Mouse (Mus musculus): ENCODE measurements around the gene Dis3l2.

Dis3l2 gene

DNA sequence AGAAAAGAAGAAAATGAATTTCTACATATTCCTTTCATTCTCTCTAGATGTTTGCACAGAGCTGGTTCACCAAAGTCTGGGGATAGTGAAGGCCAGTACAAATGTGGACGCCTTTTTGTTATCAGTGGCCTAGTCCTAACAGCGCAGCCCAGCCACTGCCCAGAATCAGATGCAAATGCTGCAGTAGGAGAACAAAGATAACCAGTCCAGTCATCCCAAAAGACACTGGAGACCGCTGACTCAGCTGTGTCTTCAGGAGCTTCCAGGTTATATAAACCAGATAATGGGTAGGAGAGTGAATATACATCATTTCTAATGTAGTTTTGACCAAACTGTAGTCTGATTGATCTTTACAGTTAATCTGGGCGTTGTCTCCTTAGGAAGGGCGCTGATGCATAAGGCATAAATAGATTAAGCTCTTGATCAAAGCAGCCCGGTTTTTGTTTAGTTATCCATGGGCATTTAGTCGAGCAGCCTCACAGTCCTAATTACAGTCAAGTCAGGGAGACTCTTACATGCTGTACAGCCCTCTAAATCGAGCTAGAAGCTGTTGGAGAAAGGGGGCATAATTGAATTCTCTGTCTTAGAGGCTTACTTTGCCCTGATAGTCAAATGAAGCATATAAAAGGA, 212.9 kb downstream of the Dis3l2 start:
- ATAC-seq (ENCODE audit: low TSS enrichment): 0 out of 2 replicates have a peak, but pooled peaks have one; percentile 10

DNA sequence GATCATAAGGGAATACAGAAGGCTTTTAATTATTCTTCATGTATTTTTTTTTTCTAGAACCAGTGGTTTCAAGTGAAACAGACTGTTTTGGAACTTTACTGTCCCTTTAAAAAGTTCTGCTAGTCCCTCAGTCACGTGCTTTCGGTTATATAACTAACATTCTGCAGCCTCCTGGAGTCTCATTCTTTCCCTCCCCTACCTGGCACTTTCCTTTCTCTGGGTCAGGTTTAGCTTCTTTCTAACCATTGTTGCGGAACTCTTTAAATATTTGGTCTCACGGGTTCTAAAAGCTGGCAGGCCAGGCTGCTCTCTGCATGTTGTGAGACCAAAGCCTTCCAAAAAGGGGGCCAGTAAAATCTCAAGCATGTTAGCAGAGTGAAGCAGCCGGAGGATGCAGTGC, 222.2 kb downstream of the Dis3l2 start:
- peak; percentile 25 for ATAC-seq (ENCODE audit: low TSS enrichment)

DNA sequence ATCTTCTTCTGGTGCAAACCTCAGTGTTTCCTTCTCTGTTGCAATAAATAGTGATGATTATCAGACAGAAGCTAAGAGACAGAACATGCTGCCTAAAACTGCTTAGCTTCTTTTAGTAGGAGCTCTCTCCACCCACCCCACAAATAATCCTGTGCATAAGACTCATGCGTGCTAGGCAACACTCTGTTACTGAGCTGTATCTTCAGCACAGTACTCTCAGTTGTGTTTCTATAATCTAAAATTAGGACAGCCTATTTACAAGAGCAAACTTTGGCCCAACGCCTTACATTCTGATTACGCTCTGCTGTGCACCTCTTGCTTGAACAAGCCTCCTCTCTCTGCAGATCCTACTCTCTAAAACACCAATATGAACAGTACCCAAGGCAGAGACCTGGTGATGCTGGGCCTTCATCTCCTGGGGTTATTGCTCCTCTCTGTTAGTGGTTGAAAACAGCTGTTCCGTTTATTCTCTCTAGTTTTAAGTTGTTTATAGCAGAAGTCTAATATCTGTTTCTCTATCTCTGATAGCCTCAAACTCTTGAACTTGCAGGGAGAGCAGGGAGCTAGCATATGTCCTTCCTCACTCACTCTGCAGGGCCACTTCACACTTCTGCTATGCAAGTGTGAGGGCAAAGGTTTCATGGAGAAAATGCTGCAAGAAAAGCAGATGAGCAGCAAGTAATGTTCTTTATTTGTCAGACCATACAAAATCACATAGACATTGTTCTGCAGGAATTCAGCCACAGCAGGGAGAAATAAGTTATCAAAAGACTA, 228.2 kb downstream of the Dis3l2 start:
- ATAC-seq (ENCODE audit: low TSS enrichment): peak; percentile 97

DNA sequence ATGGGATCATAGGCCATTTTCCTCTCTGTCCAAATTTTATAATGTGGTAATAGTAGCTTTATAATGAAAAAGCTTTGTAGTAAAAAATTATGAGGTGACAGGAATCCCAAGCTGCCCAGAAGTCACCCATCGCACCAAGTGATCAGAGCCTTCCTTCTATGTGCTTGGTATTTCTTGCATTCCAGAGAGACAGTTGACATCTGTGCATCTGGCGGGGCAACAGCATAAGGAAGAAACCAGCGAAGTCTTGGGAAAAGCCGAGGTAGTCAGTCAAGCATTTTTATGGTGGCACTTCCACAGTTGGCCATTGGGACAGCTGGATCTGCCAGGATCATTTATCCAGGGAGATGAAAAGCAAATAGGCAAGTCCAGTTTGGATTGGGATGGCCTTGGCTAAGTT, 229.2 kb downstream of the Dis3l2 start:
- no peak for ATAC-seq (ENCODE audit: low TSS enrichment)

DNA sequence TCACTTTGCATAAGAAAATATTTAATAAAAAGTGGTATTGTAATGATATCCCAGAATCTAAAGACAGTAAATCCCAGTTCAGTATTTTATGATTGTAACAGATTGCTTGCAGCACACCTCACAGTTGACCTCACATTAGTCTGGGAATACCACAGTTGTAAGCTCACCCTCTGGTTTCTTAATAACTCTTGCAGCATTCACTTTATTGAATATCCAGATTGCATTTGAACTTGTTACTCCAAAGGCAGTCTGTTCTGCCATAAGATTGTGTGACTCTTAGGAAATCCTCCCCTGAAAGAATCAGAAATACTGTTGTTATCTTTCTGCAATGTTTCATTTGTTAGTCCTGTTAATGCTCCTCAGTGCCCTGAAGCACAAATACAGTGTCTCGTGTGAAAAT, 230.0 kb downstream of the Dis3l2 start:
- ATAC-seq (ENCODE audit: low TSS enrichment): no peak

DNA sequence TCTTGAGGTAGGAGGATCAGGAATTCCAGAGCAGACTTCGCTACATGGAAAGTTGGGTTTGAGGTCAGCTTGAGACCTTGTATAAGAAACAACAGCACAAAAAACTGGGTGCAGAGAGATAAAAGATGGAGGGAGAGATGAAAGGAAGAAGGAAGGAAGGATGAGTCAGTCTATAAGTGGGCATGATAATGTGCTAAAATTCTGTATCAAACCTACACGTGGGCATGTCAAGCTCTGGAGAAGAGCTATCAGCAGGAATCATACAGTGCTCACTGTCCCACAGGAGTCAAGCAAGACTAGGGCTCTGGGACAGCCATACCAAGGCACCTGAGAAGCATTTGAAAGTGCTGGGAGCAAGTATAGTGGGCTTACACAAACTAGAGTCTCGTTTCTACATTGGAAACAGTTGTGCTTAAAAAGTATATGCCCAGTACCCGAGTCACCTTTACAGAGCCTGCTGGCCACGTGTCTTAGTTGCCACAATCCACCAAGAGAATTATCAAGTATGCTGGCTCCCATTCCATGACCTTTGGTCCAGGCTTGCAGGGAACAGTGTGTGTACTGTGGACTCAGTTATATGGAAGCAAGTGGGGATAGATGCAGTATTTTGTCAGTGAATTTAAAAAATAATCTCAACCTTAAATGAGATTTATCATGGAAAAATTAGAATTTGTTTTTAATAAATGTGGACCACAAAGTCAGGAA, 248.0 kb downstream of the Dis3l2 start:
- no peak for ATAC-seq (ENCODE audit: low TSS enrichment)

DNA sequence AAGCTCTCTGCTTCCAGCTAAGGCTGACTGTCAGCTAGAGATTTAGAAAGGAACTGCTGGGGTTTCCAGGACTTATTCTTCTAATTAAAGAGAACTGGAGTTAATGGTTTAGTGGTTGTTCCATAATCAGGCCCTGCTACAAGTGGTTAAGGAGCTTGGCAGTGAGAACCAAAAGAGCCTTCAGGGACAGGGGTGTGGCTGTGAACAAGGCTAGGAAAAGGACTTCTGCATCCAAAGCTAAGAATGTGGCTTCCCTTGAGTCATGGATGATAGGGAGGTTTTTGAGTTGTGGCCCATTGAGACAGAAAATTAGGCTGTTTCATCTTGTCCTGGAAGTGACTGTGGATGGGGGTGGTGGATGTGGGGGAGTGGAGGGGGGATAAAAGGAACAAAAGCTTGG, 252.2 kb downstream of the Dis3l2 start:
- no peak for ATAC-seq (ENCODE audit: low TSS enrichment)

DNA sequence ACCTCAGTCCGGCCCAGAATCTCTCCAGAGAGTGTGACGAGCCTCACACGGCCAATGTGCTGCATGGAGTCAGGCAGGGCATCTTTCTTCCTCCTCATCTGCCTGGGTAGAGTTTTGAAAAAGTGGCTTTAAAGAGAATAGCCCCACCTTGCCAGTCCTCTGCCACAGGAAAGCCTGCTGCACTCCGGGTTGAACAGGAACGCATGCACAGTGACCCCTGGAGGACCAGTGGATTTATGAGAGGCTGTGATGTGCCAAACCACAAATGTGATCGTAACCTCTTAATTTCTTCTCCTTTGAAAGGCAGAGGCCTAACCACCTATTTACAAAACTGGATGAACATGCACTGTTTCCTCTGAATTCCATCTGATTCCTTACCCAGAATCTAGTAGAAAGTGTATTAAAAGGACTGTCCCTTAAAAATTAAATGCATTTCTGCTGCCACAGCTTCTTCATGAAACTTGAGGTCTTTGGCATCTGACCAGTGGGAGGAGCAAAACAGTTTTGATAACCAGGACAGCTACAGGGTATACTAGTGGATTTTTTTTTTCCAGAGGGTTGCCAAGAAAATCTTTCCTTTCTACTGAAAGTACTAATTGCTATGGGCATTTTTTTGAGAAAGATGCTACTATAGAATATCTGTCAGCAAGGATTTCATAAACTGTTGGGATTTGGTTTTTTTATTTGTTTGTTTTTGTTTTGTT, 264.8 kb downstream of the Dis3l2 start:
- ATAC-seq (ENCODE audit: low TSS enrichment): no peak

DNA sequence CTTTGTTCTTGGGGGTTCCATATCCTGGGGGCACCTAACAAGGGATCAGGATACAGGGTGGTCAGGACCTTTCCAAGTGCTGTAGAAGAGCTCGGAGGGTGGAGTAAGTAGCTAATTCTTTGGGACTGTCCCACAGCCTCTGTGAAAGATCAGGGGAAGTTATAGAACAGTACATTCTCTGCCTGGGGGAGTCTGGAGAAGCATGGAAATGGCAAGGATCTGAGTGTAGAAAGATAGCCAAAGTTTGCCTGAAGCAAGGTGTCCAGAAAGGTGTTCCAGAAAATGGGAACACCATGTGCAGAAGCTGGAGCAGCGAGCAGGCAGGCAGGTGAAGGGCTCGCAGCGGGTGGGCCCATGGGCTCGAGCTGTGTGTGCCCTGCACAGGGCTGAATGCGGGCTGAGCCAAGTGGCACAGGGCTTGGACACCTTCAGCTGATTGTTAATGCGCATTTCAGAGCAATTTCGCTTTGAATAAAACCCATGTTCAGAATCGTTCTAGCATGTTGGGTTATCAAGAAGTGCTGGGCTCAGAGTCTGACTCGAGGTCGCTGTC, 265.6 kb downstream of the Dis3l2 start:
- ATAC-seq (ENCODE audit: low TSS enrichment): no peak

DNA sequence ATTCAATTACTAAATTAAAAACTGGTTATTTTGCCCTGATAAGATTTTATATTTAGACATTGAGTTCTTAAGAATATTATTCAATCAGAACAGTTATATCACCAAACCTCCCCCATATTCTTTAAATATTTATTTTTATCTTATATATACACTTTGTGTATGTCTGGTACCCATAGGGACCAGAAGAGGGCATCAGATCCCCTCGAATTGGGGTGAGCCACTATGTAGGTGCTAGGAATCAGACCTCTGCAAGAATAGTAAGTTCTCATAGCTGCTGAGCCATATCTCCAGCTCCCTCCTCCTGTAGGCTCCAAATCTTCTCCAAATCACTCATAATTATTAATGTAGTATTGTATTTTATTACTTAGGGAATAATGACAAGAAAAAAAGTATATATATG, 269.1 kb downstream of the Dis3l2 start:
- ATAC-seq (ENCODE audit: low TSS enrichment): no peak

DNA sequence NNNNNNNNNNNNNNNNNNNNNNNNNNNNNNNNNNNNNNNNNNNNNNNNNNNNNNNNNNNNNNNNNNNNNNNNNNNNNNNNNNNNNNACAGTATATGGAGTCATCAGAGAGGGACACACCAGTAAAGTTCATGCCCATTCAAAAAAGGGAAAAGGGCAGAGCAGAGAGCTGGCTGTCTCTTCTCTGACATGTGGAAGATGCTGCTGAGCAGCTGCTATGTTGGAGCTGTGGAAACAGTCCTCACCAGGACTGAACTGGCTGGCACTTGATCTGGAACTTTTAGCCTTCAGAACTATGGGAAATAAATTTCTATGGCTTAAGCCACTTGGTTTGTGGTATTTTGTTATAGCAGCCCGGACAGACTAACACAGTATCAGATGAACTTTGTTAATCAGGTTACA, 273.4 kb downstream of the Dis3l2 start:
- ATAC-seq (ENCODE audit: low TSS enrichment): no peak

DNA sequence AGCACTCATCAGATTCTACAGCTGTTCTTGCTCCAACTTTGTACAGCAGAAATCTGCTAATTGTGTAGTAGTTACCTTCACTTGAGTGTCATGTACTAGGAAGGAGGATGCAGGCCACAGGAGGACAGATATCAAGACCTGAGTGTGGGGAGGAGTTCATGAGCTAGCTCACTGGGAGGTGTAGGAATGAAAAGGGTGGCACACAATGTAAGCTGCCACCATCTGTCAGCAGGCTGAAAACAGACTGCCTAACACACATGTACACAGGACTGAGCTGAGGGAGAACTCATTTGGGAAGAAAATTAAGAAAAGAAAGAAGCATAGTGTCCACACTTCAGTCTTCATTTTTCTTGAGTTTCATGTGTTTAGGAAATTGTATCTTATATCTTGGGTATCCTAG, 282.8 kb downstream of the Dis3l2 start:
- peak; percentile 78 for ATAC-seq (ENCODE audit: low TSS enrichment)

DNA sequence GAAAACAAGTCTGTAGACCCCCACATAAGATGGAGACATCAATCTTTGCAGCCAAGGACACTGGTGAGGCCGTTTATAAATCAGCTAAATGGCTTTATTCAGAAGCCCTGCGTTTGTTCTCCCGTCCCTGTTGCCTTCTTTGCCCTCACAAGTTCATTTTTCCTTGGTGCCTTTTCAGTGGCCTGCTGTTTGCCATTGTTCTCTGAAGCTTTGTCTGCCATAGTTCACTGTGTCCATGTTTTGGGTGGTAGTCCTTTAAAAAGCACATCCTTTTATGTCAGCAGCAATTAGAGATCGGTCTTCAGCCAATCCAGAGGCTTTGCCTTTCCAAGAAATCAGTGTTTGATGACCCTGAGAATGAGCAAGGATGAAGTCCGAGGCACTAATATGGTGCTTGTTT, 289.2 kb downstream of the Dis3l2 start:
- no peak for ATAC-seq (ENCODE audit: low TSS enrichment)

DNA sequence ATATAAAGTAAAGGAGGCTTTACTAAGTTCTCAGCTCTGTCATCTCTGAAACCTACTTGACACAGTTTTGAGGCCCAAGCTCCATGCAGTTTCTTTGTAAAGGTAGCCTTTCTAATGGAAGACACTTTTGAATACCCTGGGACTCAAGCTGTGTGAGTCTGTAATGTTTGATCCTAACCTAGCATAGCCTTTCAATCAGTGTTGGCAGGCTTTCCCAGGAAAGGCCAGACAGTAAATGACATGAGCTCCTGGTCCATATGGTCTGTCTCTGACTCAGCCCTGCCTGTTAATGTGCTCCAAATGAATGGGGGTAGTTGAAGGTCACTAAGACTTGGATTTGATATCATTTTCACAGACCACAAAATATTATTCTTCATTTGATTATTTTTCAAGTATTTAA, 290.4 kb downstream of the Dis3l2 start:
- no peak for ATAC-seq (ENCODE audit: low TSS enrichment)

DNA sequence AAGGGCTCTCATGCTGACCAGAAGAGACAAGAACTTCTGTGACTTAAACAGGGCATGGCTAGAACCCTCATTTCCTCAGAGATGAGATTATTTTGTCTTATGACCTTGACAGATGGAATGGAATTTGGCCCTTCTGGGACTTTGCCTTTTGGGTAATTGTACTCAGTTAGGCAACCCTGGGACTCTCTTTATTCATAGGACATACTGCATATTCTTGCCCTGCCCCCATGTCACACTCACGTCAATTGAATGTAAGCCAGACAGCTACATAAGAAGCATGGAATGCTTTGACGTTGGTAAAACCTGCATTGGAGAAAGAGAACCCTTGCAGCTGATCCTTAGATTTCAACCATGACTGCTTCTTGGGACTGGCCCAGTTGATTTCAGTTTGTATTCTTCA, 294.4 kb downstream of the Dis3l2 start:
- no peak for ATAC-seq (ENCODE audit: low TSS enrichment)

DNA sequence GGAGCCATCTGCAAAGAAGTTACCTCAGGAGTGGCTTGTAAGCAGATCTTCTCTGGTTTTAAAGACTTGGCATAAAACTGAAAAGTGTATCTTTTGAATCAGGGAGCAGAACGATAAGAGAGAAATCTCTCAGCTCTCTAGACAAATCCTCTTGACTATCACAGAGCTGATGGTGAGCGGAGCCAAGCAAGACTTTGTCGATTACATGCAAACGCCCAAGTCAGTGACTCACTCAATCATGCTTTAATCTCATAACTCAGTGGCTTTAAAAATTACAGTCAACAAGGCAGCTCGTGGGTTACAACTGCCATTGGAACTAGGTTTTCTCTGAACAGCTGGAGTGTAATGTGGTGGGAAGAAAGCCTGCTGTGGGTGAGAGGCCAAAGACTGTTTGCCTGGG, 297.8 kb downstream of the Dis3l2 start:
- peak; percentile 58 for ATAC-seq (ENCODE audit: low TSS enrichment)

DNA sequence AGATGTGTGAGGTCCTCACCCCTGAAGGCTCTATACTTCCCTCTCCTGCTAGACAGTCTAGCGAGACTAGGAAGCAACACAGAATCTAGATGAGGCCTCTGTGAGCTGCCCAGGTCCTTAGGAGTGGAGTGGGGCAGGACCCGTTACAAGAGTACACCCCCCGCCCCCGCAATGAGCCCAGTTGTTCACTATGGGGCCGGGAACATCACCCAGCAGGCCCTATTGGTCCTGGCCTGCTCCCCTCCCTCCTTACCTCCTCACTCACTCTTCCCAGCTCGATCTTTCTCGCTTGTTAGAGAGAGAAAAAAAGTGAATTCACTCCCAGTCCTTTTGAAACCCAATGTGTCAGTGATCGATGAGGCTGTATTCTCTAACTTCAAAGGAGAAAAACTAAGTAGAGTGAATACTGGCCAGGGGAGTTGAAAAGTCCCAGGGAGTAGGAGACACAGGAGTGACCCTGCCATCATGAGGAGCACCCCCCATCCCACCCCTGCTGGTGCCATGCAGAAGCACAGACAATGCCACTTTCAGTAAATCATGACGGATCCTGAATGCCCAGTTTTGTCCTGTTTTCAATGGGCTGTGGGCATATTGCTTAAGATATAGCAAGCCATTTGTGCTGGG, 299.0 kb downstream of the Dis3l2 start:
- no peak for ATAC-seq (ENCODE audit: low TSS enrichment)

DNA sequence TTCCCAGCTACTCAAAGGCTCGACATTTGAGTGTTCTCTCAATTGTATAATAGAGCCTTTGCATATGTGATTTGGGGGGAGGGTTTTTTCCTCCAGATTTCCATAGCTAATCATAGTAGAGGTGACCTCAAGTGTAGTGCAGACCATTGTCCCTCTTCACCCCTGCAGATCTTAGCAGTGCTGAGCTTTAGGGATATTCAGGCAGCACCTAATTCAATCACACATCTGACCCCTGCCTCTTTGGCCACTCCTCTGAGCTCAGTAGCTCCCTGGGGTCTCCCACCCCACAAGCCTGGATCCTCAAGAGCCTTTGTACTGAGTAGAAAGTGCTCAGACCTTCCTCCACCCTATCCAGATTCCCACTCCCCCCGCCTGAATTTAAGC, 299.6 kb downstream of the Dis3l2 start:
- ATAC-seq (ENCODE audit: low TSS enrichment): no peak

DNA sequence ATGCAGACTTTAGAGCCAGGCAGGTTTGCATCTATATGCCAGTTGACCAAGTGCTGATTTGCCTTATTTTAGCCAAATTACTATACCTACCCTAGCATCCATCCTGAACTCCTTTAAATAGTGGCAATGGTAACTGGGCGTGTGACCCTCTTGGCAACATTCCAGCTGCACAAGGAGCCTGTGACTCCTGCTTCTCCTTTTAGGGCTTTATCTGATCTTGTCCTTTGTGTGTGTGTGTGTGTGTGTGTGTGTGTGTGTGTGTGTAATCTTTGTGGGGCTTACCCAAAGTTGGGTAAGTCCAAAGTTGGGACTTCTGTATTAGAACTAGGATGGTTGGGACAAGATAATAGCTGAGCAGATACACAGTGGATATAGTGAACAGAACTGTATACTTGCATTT, 302.8 kb downstream of the Dis3l2 start:
- no peak for ATAC-seq (ENCODE audit: low TSS enrichment)

DNA sequence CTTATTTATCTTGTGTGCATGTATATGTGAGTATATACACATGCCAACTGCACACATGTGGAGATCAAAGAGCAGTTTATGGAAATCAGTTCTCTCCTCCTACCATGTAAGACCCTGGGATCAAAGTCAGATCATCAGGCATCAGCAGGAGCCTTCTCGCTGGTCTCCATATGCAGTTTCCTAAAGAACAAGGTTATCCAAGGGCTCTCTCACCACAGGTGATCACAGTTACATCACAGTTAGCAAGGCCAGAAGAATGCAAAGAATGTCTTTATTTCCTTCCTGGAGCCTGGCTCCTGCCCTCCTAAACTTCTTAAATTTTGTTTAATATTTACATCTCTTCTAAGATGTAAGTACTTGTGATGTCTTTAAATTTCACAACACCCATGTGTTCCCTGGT, 304.6 kb downstream of the Dis3l2 start:
- no peak for ATAC-seq (ENCODE audit: low TSS enrichment)

DNA sequence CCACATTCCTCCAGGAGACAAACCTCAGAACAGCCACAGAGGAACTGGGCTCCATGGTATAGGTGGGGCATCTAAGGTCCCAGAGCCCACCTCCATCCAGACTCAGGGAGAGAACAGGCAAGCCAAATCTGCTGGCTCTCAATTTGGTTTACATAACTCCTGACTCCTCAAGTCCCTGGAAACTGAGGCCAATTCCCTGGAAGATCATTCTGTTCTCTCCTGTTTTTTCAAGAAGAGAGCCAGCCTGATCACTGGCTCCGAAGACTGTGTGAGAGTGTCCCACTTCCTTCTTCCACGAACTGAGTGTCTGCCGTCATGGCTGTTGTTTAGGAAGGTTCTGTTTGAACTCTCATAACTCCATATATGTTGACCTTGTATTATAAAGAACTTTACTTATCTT, 305.5 kb downstream of the Dis3l2 start:
- ATAC-seq (ENCODE audit: low TSS enrichment): peak; percentile 38
